Mouse (Mus musculus) testis, adult 2 months (tissue): Measurements from ENCODE around the gene Cckbr.

Source experiments
- CTCF ChIP-seq: fragments of 200-500 bp; IDR thresholded peaks from 2 replicates; pipeline ENCODE4 v1.5.1; 2012; ENCODE audit warnings: low read depth, mild to moderate bottlenecking, inconsistent platforms, low read length, moderate library complexity; ENCODE audit not compliant: control insufficient read depth, insufficient read depth, insufficient replicate concordance
- POLR2A ChIP-seq: fragments of 200-500 bp; IDR thresholded peaks from 2 replicates; pipeline ENCODE4 v1.6.1; 2012; ENCODE audit warnings: low read depth, mild to moderate bottlenecking, inconsistent platforms, low read length, moderate library complexity; ENCODE audit not compliant: control insufficient read depth

DNA sequence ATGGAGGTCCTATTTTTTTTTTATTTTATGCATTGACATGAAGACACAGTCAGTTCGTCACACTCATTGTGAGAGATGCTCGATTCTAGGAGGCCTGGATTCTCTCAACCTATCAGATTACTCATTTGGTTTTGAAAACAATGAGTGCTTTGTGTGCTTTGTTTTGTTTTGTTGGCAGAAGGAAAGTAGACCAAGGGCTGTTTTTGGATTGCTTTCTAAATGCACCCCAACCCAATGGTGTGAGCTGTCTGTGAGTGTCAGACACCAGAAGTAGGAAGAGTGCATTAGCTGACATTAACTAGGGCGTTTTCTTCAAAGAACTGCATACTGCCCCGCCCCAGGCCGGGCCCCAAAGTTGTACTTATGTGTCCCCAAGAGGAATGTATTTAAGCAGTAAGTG is 54.5 kb downstream of the Cckbr start:
- TF ChIP-seq CTCF (no peak), POLR2A (no peak)
